Mouse (Mus musculus) hindbrain, embryonic 15.5 days (tissue): Measurements from ENCODE around the gene Scn4a. TPM values are rescaled to one million over a fixed set of nuclear protein-coding genes. Genes with fewer than 3 reads are reported as not detected.
A peak's percentile ranks its signal among the peaks of the same experiment; 100 is the strongest.

ENCODE experiments used
- ATAC-seq: fragments of 200-750 bp; cut with Nextera tagmentation; 2 replicates; pipeline ENCODE4 v1.8.0; 2017; ENCODE audit warnings: low read depth, moderate number of reproducible peaks, moderate TSS enrichment; ENCODE audit not compliant: low FRiP score
- H3K27ac ChIP-seq: fragments of 300-500 bp; sonication (generic); replicated peaks from 2 replicates; pipeline ENCODE4 v1.5.1; 2015; ENCODE audit warnings: mild to moderate bottlenecking, inconsistent platforms
- H3K27me3 ChIP-seq: fragments of 300-500 bp; sonication (generic); 2 replicates; pipeline ENCODE4 v1.6.1; 2015; ENCODE audit warnings: control low read depth, inconsistent platforms
- H3K36me3 ChIP-seq: fragments of 300-500 bp; sonication (generic); 2 replicates; pipeline ENCODE4 v1.6.1; 2015; ENCODE audit warnings: control low read depth, inconsistent platforms
- H3K4me1 ChIP-seq: fragments of 300-500 bp; sonication (generic); replicated peaks from 2 replicates; pipeline ENCODE4 v1.6.1; 2015; ENCODE audit warnings: control low read depth, inconsistent platforms
- H3K4me2 ChIP-seq: fragments of 300-500 bp; sonication (generic); 2 replicates; pipeline ENCODE4 v1.6.1; 2015; ENCODE audit warnings: moderate library complexity, mild to moderate bottlenecking, inconsistent platforms
- H3K4me3 ChIP-seq: fragments of 300-500 bp; sonication (generic); 2 replicates; pipeline ENCODE4 v1.5.1; 2015; ENCODE audit warnings: mild to moderate bottlenecking, inconsistent platforms
- H3K9ac ChIP-seq: fragments of 300-500 bp; sonication (generic); 2 replicates; pipeline ENCODE4 v1.6.1; 2015; ENCODE audit warnings: inconsistent platforms
- H3K9me3 ChIP-seq: fragments of 300-500 bp; sonication (generic); 2 replicates; pipeline ENCODE4 v1.6.1; 2016; ENCODE audit warnings: control low read depth, inconsistent platforms
- WGBS: fragments of 180-500 bp; shearing (Covaris S2); methylation state at CpG from one replicate; pipeline ENCODE4 v1.1.7; 2015; 5-methylcytosine and 5-hydroxymethylcytosine counted together
- polyA plus RNA-seq: library from polyadenylated mRNA; unstranded; fragments of >200 nt; fragmentation: Nextera tagmentation; extraction: Ambion mirVana; gene quantifications from 2 replicates; pipeline ENCODE4 v1.2.1, GENCODE M21; 2015

Gene Scn4a
- polyA plus RNA-seq, 1 experiment from 2014 or later: not detected

DNA sequence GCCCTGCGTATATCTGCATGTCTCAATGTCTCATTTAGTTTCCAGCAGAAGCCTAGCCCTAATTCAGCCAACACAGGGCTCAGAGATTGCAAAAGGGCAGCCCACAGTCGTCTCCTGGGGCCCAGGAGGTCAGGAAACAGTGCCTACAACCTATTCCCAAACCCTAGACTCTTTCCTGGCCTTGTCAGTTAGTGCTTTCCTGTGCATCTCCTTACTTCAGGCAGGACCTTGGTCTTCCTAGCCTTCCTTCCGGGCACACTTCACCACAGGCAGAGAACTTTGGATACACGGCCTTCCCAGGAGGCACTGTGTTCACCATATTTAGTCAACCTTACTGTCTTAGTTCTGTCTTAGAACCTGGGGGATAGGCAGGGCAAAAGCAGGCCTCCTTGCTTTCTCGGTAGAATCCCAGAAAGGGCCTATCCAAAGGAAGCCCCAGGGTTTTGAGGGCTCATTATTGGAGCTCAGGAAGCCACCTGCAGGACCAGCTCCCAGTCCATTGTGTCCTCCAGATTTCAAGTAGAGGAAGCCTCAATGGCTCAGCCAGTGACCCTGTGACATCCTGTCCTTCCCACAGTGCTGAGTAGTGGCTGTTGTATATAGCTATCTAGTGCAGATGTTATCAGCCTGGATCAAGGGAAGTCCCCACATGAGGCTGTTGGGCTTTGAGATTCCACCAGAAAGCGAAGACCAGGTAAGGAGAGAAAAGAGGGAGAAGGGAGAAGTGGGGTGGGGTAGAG, 30.1 kb upstream of the Scn4a start:
- Histone ChIP-seq H3K9ac (no peak overlapping the region), H3K9me3 (no peaks in the 10 kb centered on the region), H3K4me3 (no peak overlapping the region), H3K36me3 (no peaks in the 10 kb centered on the region), H3K4me1 (no peaks in the 10 kb centered on the region), H3K4me2 (no peak overlapping the region), H3K27ac (no peak overlapping the region), H3K27me3 (no peaks in the 10 kb centered on the region)
- 83% methylated on average over 6 of the region's 6 CpGs for WGBS
- no peak for ATAC-seq

DNA sequence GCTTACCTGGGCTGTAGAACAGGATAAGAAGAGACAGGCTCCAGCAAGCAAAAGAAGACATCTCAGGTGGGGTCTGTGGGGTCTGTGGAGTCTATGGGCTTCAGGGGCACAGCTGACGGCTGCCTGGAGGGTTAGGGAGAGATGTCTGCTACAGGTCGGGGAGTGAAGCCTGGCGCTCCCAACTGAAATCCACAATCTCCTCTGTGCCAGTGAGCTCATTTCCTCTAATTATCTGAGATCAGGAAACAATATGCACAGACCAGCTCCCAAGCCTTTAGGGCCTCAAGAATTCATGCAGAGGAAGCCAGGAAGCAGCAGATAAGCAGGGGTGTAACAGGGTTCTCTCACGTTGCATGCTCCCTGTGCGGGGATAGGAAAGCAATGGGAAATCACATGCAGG, 29.3 kb upstream of the Scn4a start:
- Histone ChIP-seq H3K9ac (no peak overlapping the region), H3K27ac (no peak overlapping the region), H3K27me3 (no peaks in the 10 kb centered on the region), H3K4me3 (no peak overlapping the region), H3K4me2 (no peak overlapping the region), H3K9me3 (no peaks in the 10 kb centered on the region), H3K36me3 (no peaks in the 10 kb centered on the region), H3K4me1 (no peaks in the 10 kb centered on the region)
- 79% methylated on average over 5 of the region's 5 CpGs for WGBS
- no peak for ATAC-seq

DNA sequence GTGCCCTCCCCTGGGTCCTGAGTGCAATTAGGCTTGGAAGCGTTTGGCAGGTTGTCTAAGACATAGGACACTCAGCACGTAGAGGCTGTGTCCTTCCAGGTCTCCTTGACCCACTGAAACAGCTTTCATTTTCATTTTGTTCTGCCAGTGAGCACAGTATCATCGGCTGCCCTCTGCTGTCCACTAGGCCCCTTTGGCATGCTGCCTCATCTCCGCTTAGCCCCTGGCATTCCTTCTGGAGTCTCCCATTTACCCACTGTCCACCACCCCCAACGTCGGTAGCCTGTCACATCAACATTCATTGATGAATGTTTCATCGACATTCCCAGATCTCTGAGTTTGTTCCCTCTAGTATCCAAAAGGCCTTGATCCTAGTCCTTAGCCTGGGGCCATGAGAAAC, 28.8 kb upstream of the Scn4a start:
- 87% methylated on average over 7 of the region's 7 CpGs for WGBS
- H3K9ac ChIP-seq: no peak overlapping the region
- no peak overlapping the region for H3K4me2 ChIP-seq
- no peaks in the 10 kb centered on the region for H3K27me3 ChIP-seq
- no peaks in the 10 kb centered on the region for H3K4me1 ChIP-seq
- H3K36me3 ChIP-seq: no peaks in the 10 kb centered on the region
- no peak overlapping the region for H3K27ac ChIP-seq
- ATAC-seq: no peak
- no peaks in the 10 kb centered on the region for H3K9me3 ChIP-seq
- H3K4me3 ChIP-seq: no peak overlapping the region

DNA sequence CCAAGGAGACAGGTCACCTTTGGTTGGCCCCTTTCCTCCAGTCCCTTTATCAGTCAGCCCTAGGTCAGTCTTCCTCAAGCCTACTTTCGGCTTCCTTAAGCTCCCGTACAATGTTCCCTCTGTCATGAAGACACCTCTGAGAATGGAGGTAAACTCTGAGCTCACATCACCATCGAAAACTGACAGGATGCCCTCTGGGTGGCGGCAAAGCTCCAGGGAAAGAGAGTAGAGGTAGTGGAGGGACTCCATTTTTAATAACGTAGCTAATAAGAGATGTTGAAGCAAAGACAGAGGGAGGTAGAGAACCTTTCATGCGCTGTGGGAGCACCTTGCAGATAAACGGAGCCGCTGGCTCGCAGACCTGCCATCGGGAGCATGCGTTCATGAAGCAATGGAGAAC, 27.9 kb upstream of the Scn4a start:
- Histone ChIP-seq H3K36me3 (no peaks in the 10 kb centered on the region), H3K27me3 (no peaks in the 10 kb centered on the region), H3K4me1 (no peaks in the 10 kb centered on the region), H3K27ac (no peak overlapping the region), H3K4me3 (no peak overlapping the region), H3K9me3 (no peaks in the 10 kb centered on the region), H3K9ac (no peak overlapping the region), H3K4me2 (no peak overlapping the region)
- no peak for ATAC-seq
- whole genome bisulfite sequencing: 85% methylated on average over 11 of the region's 11 CpGs

DNA sequence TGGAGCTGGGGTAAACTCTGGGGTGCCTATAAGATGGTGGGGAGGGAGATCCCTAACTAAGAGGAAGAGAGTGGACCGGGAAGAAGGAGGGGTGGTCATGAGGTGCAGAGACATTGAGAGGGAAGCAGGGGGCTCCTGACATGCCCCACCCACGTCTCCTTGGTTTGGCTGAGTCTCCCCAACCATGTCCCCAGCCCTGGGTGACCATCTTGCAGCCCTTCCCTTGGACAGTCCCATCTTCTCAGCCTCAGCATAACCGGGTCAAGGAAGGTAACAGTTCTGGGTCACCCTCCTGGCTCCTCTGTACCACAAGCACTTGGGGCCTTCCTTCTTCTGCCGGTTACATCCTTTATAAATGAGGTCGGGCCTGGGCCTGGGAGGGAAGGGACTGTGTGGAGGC, 21.9 kb upstream of the Scn4a start:
- Histone ChIP-seq H3K9me3 (no peaks in the 10 kb centered on the region), H3K4me2 (no peak overlapping the region), H3K27ac (no peak overlapping the region), H3K36me3 (no peaks in the 10 kb centered on the region), H3K27me3 (no peaks in the 10 kb centered on the region), H3K4me3 (no peak overlapping the region), H3K4me1 (no peaks in the 10 kb centered on the region), H3K9ac (no peak overlapping the region)
- ATAC-seq: no peak
- 83% methylated on average over 5 of the region's 5 CpGs for WGBS

DNA sequence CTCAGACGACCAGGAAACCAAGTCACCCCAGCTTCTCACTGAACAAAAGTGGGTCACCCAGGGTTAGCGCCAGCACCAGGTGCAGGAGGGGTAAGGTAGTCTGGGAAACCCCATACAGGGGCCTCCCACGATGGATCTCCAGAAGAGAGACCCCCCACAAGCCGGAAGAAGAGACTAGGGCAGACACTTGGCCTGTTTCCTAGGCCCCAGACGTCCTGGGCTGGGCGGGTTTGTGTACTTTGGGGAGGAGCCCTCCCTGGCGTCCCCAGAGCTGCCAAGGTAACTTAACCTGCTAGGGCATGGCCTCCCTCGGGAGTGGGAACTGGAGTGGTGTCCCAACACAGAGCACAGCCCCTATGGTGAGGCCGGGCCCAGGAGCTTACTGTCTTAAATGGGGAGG, 21.5 kb upstream of the Scn4a start:
- 64% methylated on average over 9 of the region's 9 CpGs for WGBS
- no peaks in the 10 kb centered on the region for H3K9me3 ChIP-seq
- H3K27me3 ChIP-seq: no peaks in the 10 kb centered on the region
- H3K36me3 ChIP-seq: no peaks in the 10 kb centered on the region
- H3K27ac ChIP-seq: no peak overlapping the region
- H3K4me2 ChIP-seq: no peak overlapping the region
- no peak overlapping the region for H3K9ac ChIP-seq
- no peak overlapping the region for H3K4me3 ChIP-seq
- no peak for ATAC-seq
- H3K4me1 ChIP-seq: no peaks in the 10 kb centered on the region

DNA sequence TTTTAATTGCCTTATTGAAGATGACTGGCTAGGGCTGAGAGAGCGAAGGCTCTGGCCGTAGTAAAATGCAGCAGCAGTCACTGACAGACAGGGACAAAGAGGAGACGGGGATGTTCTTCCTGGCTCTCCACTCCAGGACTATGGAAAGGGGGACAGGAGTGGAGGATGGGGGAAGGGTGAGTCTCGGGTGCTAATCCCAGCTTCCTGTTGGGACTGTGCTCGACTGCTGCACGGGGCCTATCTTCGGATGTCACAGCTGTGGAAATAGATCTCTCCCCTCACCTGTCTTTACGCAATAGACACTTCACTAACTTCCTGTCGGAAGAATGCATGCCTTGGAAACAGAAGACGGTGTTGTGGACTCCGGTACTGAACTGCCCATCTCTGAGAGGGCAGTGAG, 20.9 kb upstream of the Scn4a start:
- Histone ChIP-seq H3K4me2 (no peak overlapping the region), H3K4me3 (no peak overlapping the region), H3K4me1 (no peaks in the 10 kb centered on the region), H3K9me3 (no peaks in the 10 kb centered on the region), H3K9ac (no peak overlapping the region), H3K27ac (no peak overlapping the region), H3K36me3 (no peaks in the 10 kb centered on the region), H3K27me3 (no peaks in the 10 kb centered on the region)
- WGBS: 67% methylated on average over 11 of the region's 11 CpGs
- ATAC-seq: no peak

DNA sequence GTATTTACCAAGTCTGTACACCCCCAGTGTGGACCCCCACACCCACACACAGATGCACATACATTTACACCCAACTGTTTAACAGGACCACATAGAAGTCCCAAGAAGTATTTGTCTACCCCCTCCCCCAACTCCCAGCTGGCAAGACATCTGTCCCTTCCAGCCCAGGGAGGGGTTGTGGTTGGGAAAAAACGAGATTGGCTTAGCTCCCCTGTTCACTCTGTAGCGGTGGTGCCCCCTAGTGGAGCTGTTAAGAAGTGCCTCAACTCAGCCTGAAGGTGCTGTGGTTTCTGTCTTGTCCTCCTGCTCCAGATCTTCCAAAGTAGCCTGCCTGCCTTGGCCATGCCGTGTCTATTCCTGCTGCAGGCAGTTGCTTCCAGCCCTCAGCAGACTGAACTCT, 13.2 kb upstream of the Scn4a start:
- no peak for ATAC-seq
- no peaks in the 10 kb centered on the region for H3K27me3 ChIP-seq
- H3K4me2 ChIP-seq: no peak overlapping the region
- no peak overlapping the region for H3K27ac ChIP-seq
- 10% methylated on average over 3 of the region's 3 CpGs for WGBS
- no peaks in the 10 kb centered on the region for H3K9me3 ChIP-seq
- H3K4me3 ChIP-seq: no peak overlapping the region
- H3K9ac ChIP-seq: no peak overlapping the region
- H3K36me3 ChIP-seq: no peaks in the 10 kb centered on the region
- no peaks in the 10 kb centered on the region for H3K4me1 ChIP-seq

DNA sequence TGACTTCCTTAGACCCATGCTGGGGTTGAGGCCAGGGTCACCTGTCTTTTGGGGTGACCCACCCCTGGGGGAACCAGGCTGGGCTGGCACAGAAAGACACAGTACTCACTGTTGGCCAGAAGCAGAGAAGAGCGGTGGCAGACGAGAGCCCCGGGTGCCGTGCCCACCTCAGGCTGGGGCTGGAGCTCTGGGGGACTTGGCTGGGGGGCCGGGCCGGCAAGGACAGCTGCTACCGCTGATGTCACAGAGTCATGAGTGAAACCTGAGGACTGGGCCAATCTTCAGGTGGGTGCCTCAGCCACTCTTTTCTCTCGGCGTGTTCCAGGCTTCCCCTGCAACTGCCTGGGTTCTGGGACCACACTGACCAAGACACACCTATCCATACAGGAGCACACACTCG, 12.3 kb upstream of the Scn4a start, which contains the start of gene Prr29:
Prr29 (plus strand) TSS at position 107 of the 400 bp plus-strand sequence.
- 59% methylated on average over 10 of the region's 10 CpGs for WGBS
- no peak within 1 kb of the TSS for H3K9ac ChIP-seq
- no peaks in the 10 kb centered on the region for H3K36me3 ChIP-seq
- H3K4me2 ChIP-seq: 0 out of 2 replicates have a peak within 1 kb of the TSS, but pooled peaks have one; percentile 6
- no peak within 1 kb of the TSS for H3K4me3 ChIP-seq
- H3K27ac ChIP-seq: no peak within 1 kb of the TSS
- no peaks in the 10 kb centered on the region for H3K27me3 ChIP-seq
- ATAC-seq: no peak
- H3K4me1 ChIP-seq: no peaks in the 10 kb centered on the region
- no peaks in the 10 kb centered on the region for H3K9me3 ChIP-seq

DNA sequence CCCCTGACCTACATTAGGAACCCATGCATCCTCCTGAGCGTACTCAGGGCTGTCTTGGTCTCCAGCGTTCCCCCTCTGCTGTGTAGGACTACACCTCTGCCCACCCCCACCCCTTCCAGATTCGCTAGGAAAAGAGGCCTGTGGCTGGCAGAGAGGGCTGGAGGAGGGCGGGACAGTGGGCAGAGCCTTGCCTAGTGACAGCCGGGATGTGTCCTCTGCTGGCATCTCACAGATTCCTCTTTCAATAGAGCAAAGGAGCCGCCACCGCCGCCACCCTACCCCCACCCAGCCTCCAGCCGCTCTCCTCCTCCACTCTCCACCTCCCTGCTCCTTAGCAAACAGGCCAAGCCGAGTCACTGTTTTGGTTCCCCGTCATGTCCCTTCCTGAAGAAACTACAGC, 11.6 kb upstream of the Scn4a start:
- Histone ChIP-seq H3K4me1 (no peaks in the 10 kb centered on the region), H3K9me3 (no peaks in the 10 kb centered on the region), H3K4me2 (0 out of 2 replicates have a peak overlapping the region, but pooled peaks have one; percentile 6), H3K36me3 (no peaks in the 10 kb centered on the region), H3K4me3 (no peak overlapping the region), H3K27ac (no peak overlapping the region), H3K27me3 (no peaks in the 10 kb centered on the region), H3K9ac (no peak overlapping the region)
- peak; percentile 66; the same call in 1 of the 2 replicates for ATAC-seq
- 6% methylated on average over 11 of the region's 11 CpGs for WGBS

DNA sequence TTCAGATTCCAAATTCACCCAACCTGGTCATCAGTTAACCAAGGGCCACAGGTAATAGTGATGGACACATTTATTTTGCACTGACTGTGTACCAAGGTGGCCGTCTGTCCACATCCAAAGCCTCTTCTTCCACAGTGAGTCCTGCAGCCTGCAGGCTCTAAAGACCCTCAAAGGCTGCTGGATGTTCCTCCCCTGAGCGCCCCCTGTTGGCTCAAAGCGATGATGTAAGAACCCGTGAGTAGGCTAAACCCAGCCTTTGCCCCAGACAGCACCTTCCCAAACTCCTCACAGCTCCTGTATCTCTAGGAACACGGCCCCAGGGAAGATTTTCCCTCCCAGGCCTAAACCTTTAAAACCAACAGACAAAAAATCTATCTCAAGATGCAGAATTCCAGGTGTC, 6.3 kb upstream of the Scn4a start:
- no peaks in the 10 kb centered on the region for H3K27me3 ChIP-seq
- no peak for ATAC-seq
- H3K27ac ChIP-seq: no peak overlapping the region
- no peak overlapping the region for H3K4me3 ChIP-seq
- H3K4me1 ChIP-seq: no peaks in the 10 kb centered on the region
- no peak overlapping the region for H3K9ac ChIP-seq
- H3K9me3 ChIP-seq: no peaks in the 10 kb centered on the region
- no peak overlapping the region for H3K4me2 ChIP-seq
- no peaks in the 10 kb centered on the region for H3K36me3 ChIP-seq
- 31% methylated on average over 5 of the region's 5 CpGs for WGBS

DNA sequence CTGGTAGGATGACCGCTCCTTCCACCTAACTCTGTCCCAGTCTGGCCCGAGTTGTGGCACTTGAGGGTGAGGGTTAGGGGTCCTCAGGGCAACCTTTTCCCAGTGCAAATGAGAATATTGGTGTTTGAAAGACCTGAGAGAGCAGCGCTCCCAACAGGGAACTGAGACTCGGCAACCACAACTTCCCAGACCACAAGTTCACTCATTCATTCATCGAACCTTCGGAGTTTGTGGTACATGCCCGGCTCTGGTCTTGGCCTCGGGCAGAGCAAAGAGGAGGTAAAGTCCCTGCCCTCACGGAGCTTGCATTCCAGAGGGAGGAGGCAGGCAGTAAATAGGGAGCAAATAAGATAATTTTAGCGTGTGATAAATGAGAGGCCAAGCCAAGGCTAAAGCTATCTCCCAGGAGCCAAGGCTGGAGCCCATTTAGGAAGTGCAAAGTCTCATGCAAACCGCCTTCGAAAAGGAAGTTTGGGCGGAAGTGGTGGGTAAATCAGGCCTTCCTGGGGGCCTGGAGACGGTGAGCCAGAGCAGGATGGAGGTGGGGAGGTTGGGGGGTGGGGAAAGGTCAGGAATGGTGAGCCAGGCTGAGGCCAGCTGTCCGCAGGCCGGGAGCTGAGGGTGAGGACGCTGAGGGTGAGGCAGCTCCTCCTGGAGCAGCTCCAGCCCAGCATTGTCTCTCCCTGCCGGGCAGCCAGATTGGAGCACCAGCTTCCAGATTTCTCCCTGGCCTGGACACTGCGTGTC, 2.5 kb upstream of the Scn4a start:
- WGBS: 77% methylated on average over 19 of the region's 19 CpGs
- Histone ChIP-seq H3K4me1 (no peaks in the 10 kb centered on the region), H3K4me2 (no peak overlapping the region), H3K27me3 (no peaks in the 10 kb centered on the region), H3K9me3 (no peaks in the 10 kb centered on the region), H3K27ac (no peak overlapping the region), H3K36me3 (no peaks in the 10 kb centered on the region), H3K9ac (no peak overlapping the region), H3K4me3 (no peak overlapping the region)
- ATAC-seq: no peak
